Mouse (Mus musculus) heart, embryonic 10.5 days (tissue): ENCODE data around the gene Ugp2. TPM values are rescaled to one million over a fixed set of nuclear protein-coding genes. Genes with fewer than 3 reads are reported as not detected.
"Not testable (repeated sequence)": the region's sequence is repeated elsewhere in the genome, so short reads cannot be mapped to it uniquely, and the experiment has no call there.

Source experiments
- DNase-seq: peaks from one replicate; pipeline ENCODE4 v3.0.0-alpha.2; 2017; ENCODE audit warnings: low spot score
- H3K27ac ChIP-seq: fragments of 300-500 bp; sonication (generic); 2 replicates; pipeline ENCODE4 v1.5.1; 2016; ENCODE audit warnings: mild to moderate bottlenecking
- H3K27me3 ChIP-seq: fragments of 300-500 bp; sonication (generic); 2 replicates; pipeline ENCODE4 v1.6.1; 2016; ENCODE audit warnings: mild to moderate bottlenecking; ENCODE audit not compliant: poor library complexity, insufficient read depth, severe bottlenecking
- H3K36me3 ChIP-seq: fragments of 300-500 bp; sonication (generic); 2 replicates; pipeline ENCODE4 v1.6.1; 2016; ENCODE audit warnings: mild to moderate bottlenecking, moderate library complexity
- H3K4me1 ChIP-seq: fragments of 300-500 bp; sonication (generic); 2 replicates; pipeline ENCODE4 v1.6.1; 2016; ENCODE audit warnings: mild to moderate bottlenecking
- H3K4me3 ChIP-seq: fragments of 300-500 bp; sonication (generic); 2 replicates; pipeline ENCODE4 v1.5.1; 2016; ENCODE audit warnings: mild to moderate bottlenecking, moderate library complexity
- H3K9me3 ChIP-seq: fragments of 300-500 bp; sonication (generic); 2 replicates; pipeline ENCODE4 v1.6.1; 2016; ENCODE audit warnings: mild to moderate bottlenecking, moderate library complexity
- WGBS: fragments of 180-500 bp; shearing (Covaris S2); methylation state at CpG from one replicate; pipeline ENCODE4 v1.1.7; 2016; 5-methylcytosine and 5-hydroxymethylcytosine counted together
- polyA plus RNA-seq: library from polyadenylated mRNA; unstranded; fragments of >200 nt; fragmentation: Nextera tagmentation; extraction: Ambion mirVana; gene quantifications from 2 replicates; pipeline ENCODE4 v1.2.1, GENCODE M21; 2016

Gene Ugp2
- polyA plus RNA-seq, 1 experiment from 2014 or later, result 150 TPM

DNA sequence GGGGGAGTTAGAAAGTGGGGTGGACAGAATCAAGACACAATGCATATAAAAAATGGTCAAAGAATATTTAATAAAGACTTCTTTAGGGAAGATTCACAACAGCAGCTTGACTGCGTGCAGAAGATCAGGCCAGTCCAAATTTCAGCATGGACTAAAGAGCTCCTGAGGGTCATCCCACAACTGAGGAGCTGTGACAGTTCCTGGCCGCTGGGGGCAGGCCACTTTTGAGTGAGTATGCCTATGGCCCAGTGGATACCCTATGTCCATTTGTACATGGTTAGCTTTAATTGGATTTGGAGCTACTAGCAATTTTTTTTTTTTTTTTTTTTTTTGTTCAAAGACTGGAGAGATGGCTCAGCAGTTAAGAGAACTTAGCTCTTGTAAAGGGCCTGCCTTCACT lies 44.2 kb downstream of the Ugp2 start:
- 67% methylated on average over 2 of the region's 2 CpGs for WGBS
- no peak overlapping the region for H3K4me3 ChIP-seq
- no peaks in the 10 kb centered on the region for H3K27me3 ChIP-seq
- H3K27ac ChIP-seq, result no peak overlapping the region
- no peaks in the 10 kb centered on the region for H3K4me1 ChIP-seq
- peaks cover 88% of the 10 kb centered on the region for H3K36me3 ChIP-seq
- H3K9me3 ChIP-seq, result no peaks in the 10 kb centered on the region
- DNase-seq, result no peak

DNA sequence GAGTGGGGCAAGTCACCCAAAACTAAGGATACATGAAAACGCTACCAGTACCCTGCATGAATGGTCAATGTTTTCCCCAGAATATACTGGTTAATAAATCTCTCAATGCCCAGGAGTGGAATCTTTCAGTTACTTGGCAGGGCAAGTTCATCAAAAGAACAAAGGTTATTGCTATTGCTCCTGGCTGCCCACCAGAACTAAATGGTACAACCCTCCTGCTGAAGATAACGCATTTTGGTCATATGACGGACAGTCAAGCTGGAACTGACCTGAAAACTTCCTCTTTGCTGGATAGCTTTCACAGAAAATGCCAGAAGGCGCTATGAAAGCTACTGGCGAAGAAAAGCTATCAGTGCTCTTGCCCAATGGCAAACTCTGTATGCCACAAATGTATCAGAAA lies 45.2 kb downstream of the Ugp2 start:
- WGBS, result 93% methylated on average over 5 of the region's 5 CpGs
- DNase-seq, result no peak
- H3K27ac ChIP-seq, result no peak overlapping the region
- peaks cover 6% of the 10 kb centered on the region; the same call in 1 of the 2 replicates for H3K4me1 ChIP-seq
- no peak overlapping the region for H3K4me3 ChIP-seq
- H3K9me3 ChIP-seq, result no peaks in the 10 kb centered on the region
- no peaks in the 10 kb centered on the region for H3K27me3 ChIP-seq
- peaks cover 86% of the 10 kb centered on the region for H3K36me3 ChIP-seq

DNA sequence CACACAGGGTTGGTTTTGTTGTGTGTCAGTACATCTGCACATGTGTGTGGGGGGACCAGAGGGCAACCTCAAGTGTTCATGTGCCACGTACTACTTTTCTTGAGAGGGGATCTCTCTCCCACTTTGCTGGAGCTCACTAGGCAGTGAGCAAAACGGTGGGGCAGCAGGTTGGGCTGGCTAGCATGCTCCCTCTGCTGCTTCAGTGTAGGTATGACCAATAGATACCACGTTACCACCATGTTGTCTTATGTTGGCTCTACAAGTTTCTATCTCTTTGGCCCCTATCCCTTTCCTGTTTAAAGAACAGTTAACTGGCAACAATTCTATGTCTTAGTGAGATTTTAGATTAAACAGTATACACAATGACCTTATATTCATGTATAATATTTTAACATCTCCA lies 48.7 kb downstream of the Ugp2 start:
- WGBS, result 78% methylated on average over 3 of the region's 3 CpGs

GRCm38 (mm10) chr11:21321577-21321976 lies 49.4 kb downstream of the Ugp2 start:
- H3K27ac ChIP-seq, result no peak overlapping the region
- H3K36me3 ChIP-seq, result peaks cover 60% of the 10 kb centered on the region
- H3K9me3 ChIP-seq, result no peaks in the 10 kb centered on the region
- no peak overlapping the region for H3K4me3 ChIP-seq
- peaks cover 6% of the 10 kb centered on the region; the same call in 1 of the 2 replicates for H3K4me1 ChIP-seq
- no peaks in the 10 kb centered on the region for H3K27me3 ChIP-seq
- DNase-seq, result no peak
- WGBS, result 75% methylated on average over 3 of the region's 3 CpGs

More for the DNA sequence above, 48.7 kb downstream of the Ugp2 start:
- no peaks in the 10 kb centered on the region for H3K9me3 ChIP-seq
- H3K27me3 ChIP-seq, result no peaks in the 10 kb centered on the region
- H3K4me3 ChIP-seq, result no peak overlapping the region
- DNase-seq, result no peak
- peaks cover 6% of the 10 kb centered on the region; the same call in 1 of the 2 replicates for H3K4me1 ChIP-seq
- H3K36me3 ChIP-seq, result peaks cover 66% of the 10 kb centered on the region
- H3K27ac ChIP-seq, result no peak overlapping the region

GRCm38 (mm10) chr11:21313922-21314657 lies 56.9 kb downstream of the Ugp2 start:
- Histone ChIP-seq H3K36me3 (peaks cover 39% of the 10 kb centered on the region), H3K27ac (peak overlapping the region; percentile 56; the same call in 1 of the 2 replicates), H3K9me3 (no peaks in the 10 kb centered on the region), H3K4me1 (no peaks in the 10 kb centered on the region), H3K27me3 (no peaks in the 10 kb centered on the region), H3K4me3 (no peak overlapping the region)
- 82% methylated on average over 9 of the region's 9 CpGs for WGBS
- no peak for DNase-seq

DNA sequence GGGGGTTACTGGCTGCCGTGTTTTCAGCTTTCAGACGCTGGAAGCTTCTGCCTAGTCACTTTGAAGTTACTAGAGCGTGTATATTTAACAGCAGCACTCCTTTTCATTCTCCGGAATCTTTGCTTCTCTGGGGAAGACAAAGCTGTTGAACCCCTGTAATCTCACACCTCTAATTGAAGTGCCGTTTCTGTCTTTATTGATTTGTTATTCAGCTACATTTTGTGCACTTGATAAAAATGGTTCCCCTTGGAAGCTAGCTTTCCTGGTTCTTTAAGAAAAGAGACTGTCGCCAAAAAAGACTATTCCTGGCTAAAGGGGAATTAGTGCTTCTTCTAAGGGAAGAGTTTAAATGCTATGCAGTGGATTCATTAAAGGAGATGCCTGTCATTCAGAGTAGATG lies 61.5 kb downstream of the Ugp2 start:
- WGBS, result 58% methylated on average over 6 of the region's 6 CpGs
- Histone ChIP-seq H3K9me3 (no peaks in the 10 kb centered on the region), H3K27ac (no peak overlapping the region), H3K27me3 (no peaks in the 10 kb centered on the region), H3K4me1 (peaks cover 4% of the 10 kb centered on the region; the same call in 1 of the 2 replicates), H3K36me3 (peaks cover 38% of the 10 kb centered on the region), H3K4me3 (no peak overlapping the region)
- no peak for DNase-seq

DNA sequence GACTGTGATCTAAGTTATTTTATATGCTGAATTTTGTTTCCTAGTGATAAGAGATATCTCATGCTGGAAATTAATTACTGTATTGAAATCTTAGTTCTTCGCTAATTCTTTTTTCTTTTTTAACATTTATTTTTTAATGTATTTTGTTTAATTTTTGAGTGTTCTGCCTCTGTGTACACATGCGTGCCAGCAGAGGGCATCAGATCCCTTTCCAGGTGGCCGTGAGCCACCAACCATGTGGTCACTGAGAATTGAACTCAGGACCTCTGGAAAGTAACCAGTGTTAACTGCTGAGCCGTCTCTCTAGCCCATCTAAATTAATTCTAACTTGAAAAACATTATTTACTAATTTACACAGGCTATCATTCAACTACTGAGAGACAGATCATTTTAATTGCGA lies 62.9 kb downstream of the Ugp2 start:
- no peaks in the 10 kb centered on the region for H3K9me3 ChIP-seq
- H3K4me1 ChIP-seq, result peaks cover 4% of the 10 kb centered on the region; the same call in 1 of the 2 replicates
- H3K27me3 ChIP-seq, result no peaks in the 10 kb centered on the region
- H3K36me3 ChIP-seq, result peaks cover 27% of the 10 kb centered on the region
- DNase-seq, result no peak
- no peak overlapping the region for H3K4me3 ChIP-seq
- no peak overlapping the region for H3K27ac ChIP-seq
- 78% methylated on average over 5 of the region's 5 CpGs for WGBS

DNA sequence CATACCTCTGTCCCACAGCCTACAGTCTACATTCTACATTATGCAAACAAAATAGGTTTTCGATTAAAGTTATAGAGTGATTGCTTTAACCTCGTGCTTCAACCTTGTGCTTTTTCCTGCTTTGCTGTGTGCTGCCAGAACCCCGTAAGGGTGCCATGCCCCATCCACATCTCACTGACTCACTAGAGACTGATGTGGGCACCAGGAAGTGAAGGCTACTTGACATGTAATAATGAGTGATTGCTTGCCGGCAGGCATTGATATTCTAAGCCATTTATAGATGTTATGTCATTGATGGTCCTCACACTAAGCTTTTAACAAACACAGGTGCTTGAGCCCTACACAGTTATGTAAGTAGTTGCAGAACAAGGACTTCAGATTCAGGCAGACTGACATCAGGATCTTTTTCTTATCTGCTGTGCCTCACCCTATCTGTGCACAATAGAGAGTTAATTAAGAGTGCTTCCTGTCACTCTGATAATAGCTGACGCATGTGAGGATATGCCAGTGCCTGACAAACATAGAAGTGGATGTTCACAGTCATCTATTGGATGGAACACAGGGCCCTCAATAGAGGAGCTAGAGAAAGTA lies 63.8 kb downstream of the Ugp2 start:
- Histone ChIP-seq H3K36me3 (peaks cover 21% of the 10 kb centered on the region), H3K27ac (no peak overlapping the region)
- no peak for DNase-seq

DNA sequence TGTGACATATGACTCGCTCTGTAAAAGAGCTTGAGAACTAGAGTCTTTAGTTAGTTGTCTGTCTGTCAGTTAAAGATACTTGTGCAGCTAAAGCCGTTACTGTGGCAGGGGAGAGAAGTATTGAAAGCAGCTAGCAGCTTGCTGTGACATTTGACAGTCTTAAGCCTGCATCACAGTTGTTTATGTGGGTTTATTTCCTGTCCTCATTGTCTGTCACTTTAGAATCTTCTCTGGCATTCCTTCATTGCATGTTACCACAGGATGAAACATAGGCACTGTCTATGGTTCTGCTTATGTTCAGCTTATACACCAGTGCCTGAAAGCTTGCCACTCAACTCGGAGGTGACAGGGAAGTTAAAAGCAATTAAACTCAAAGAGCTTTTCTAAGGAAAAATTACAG lies 67.4 kb downstream of the Ugp2 start:
- WGBS, result 83% methylated on average over 3 of the region's 3 CpGs
- H3K36me3 ChIP-seq, result peaks cover 32% of the 10 kb centered on the region
- no peak for DNase-seq

More for the DNA sequence above, 63.8 kb downstream of the Ugp2 start:
- Histone ChIP-seq H3K9me3 (no peaks in the 10 kb centered on the region), H3K4me1 (peaks cover 4% of the 10 kb centered on the region; the same call in 1 of the 2 replicates), H3K4me3 (no peak overlapping the region), H3K27me3 (no peaks in the 10 kb centered on the region)
- WGBS, result 71% methylated on average over 5 of the region's 5 CpGs

GRCm38 (mm10) chr11:21295486-21295885 lies 75.5 kb downstream of the Ugp2 start:
- DNase-seq, result no peak
- Histone ChIP-seq H3K9me3 (no peaks in the 10 kb centered on the region), H3K27me3 (no peaks in the 10 kb centered on the region), H3K27ac (no peak overlapping the region), H3K4me3 (no peak overlapping the region), H3K36me3 (peaks cover 28% of the 10 kb centered on the region), H3K4me1 (no peaks in the 10 kb centered on the region)
- 89% methylated on average over 5 of the region's 5 CpGs for WGBS

More for the DNA sequence above, 67.4 kb downstream of the Ugp2 start:
- Histone ChIP-seq H3K4me3 (no peak overlapping the region), H3K27ac (no peak overlapping the region), H3K4me1 (peaks cover 4% of the 10 kb centered on the region; the same call in 1 of the 2 replicates), H3K9me3 (no peaks in the 10 kb centered on the region), H3K27me3 (no peaks in the 10 kb centered on the region)

- H3K27ac ChIP-seq, H3K9me3 ChIP-seq, DNase-seq, H3K36me3 ChIP-seq, H3K4me1 ChIP-seq, H3K27me3 ChIP-seq, H3K4me3 ChIP-seq: not testable (repeated sequence)
- 100% methylated on average over 2 of the region's 2 CpGs for WGBS
Observed at GRCm38 (mm10) chr11:21288153-21288552, 82.8 kb downstream of the Ugp2 start.

DNA sequence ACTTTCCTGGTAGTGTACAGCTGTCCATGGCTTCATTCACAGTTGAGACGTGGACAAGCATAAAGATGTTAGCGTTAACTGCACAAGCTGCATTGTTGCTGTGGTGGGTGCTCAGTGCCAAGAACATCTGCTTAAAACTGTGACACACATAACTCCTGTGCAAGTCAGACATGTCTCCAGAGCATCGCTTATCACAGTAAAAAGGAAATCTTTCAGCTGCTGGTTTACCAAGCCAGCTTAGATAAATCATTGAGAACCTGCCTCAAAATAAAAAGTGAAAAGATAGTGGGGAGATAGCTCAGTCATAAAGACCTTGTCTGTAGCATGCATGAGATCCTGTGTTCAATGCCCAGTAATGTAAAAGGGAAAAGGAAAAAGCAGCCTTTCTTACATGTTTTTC lies 84.6 kb downstream of the Ugp2 start:
- Histone ChIP-seq H3K4me3 (no peak overlapping the region), H3K27me3 (no peaks in the 10 kb centered on the region), H3K4me1 (no peaks in the 10 kb centered on the region), H3K36me3 (peaks cover 6% of the 10 kb centered on the region), H3K9me3 (no peaks in the 10 kb centered on the region), H3K27ac (no peak overlapping the region)
- DNase-seq, result no peak
- WGBS, result 84% methylated on average over 3 of the region's 3 CpGs

DNA sequence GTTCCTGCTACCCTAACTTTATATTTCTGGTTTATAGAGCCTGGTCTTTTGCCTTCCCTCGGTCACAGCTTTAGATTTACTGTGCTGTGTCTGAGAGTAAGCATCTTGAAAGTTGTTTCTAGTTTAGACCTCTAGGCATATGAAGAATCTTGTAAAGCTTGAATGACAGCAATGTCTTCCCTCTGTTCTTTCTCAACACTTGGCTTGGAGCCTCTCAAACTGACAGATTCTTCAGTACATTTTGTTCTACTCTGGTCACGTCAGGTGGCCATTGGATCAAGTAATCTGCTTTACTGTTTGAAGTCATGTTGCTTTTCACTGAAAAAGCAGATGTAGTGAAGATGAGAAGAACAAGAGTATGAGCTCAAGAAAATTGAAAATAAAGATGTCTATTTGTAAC lies 94.8 kb downstream of the Ugp2 start:
- H3K4me1 ChIP-seq, result no peaks in the 10 kb centered on the region
- H3K36me3 ChIP-seq, result peaks cover 12% of the 10 kb centered on the region; the same call in 1 of the 2 replicates
- H3K27ac ChIP-seq, result no peak overlapping the region
- 92% methylated on average over 2 of the region's 2 CpGs for WGBS
- no peak overlapping the region for H3K4me3 ChIP-seq
- no peaks in the 10 kb centered on the region for H3K9me3 ChIP-seq
- no peaks in the 10 kb centered on the region for H3K27me3 ChIP-seq
- no peak for DNase-seq
